Mouse (Mus musculus): ENCODE results near the gene Tmem159. TPM values are rescaled to one million over a fixed set of nuclear protein-coding genes. Genes with fewer than 3 reads are reported as not detected.

Gene Tmem159
- total RNA-seq (2021), result 10 to 100 TPM; 94.4 to 98.7 TPM
- long read RNA-seq, experiment 1, transcript Tmem159-201 (5 exons, 1,484 nt), result major isoform, 143 of 163 reads
- long read RNA-seq, experiment 1, partial matches to known transcripts, result 11 of 163 reads
- long read RNA-seq, experiment 1, other reads (novel, unspliced or antisense), result 9 of 163 reads
- long read RNA-seq, experiment 2, transcript Tmem159-201 (5 exons, 1,484 nt), result major isoform, 87 of 95 reads
- long read RNA-seq, experiment 2, partial matches to known transcripts, result 3 of 95 reads
- long read RNA-seq, experiment 2, other reads (novel, unspliced or antisense), result 4 of 95 reads

GRCm38 (mm10) chr7:120102164-120102972 lies at the start of gene Tmem159:
TSS of gene Tmem159 (plus strand) at chr7:120102353.
- DNase-seq, result peak; percentile 94 to 96

GRCm38 (mm10) chr7:120054016-120054415 lies 48.1 kb upstream of the Tmem159 start:
- DNase-seq, result no peak

- peak; percentile 10 to 15 for DNase-seq
Observed at GRCm38 (mm10) chr7:120055479-120055878, 46.7 kb upstream of the Tmem159 start.

GRCm38 (mm10) chr7:120064045-120064444 lies 38.1 kb upstream of the Tmem159 start:
- DNase-seq, result no peak

DNA sequence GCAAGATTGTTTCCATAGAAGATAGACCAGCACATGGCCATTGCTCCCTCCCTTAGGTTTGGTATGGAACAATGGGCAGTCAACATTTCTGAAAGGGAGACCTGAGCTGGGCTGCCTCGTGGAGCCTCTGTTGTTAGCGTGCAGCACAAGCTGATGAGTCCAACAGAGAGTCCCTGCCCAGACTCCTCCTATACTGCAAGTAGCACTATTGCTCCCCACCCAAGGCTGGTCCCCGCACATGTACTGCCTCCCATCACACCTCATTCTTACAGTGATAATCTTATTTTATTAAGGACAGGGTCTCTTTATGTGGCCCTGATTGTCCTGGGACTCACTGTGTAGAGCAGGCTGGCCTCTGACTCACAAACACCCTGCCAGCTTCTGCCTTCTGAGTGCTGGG lies 34.0 kb upstream of the Tmem159 start:
- no peak for DNase-seq

DNA sequence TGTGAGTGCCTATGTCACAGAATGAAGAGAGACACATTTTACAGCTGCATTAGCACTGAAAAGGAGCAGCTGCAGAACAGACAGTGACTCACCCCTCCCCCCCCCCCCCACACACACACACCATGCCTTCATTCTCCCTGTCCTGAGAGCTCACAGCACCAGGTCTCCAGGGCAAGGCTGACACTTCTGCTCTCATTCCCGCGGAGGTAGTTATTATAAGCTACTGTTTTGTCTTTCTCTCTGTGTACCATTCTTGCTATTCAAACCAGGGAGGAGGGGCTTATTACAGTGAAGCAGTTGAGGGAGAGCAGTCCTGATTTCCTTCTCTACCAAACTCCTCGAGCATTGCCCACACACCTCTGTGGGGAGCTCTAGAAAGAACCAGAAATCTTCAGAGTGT lies 33.0 kb upstream of the Tmem159 start:
- DNase-seq, result no peak

DNA sequence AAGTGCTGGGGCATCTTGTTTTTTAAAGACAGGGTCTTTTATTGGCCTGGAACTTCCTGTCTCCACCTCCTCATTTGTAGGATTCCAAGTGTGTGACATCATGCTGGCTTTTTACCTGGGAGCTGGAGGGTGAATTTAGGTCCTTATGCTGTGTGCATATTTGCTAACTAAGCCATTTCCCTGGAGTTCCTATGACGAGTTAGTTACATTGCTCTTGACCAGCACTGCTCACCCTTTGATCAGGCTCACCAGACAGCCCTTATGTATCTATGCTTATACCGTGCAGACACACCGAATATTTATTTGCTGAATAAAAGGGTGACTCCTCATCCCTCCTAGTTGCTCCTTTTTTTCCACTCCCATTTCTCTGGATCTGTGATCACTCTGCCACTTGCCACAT lies 22.0 kb upstream of the Tmem159 start:
- no peak for DNase-seq

GRCm38 (mm10) chr7:120093033-120093432 lies 9.1 kb upstream of the Tmem159 start:
- DNase-seq, result no peak

GRCm38 (mm10) chr7:120094216-120094615 lies 7.9 kb upstream of the Tmem159 start:
- DNase-seq, result no peak

GRCm38 (mm10) chr7:120095180-120095579 lies 7.0 kb upstream of the Tmem159 start, which contains the start of gene Dnah3:
TSS of gene Dnah3 (minus strand) at chr7:120095280.
- DNase-seq, result no peak

DNA sequence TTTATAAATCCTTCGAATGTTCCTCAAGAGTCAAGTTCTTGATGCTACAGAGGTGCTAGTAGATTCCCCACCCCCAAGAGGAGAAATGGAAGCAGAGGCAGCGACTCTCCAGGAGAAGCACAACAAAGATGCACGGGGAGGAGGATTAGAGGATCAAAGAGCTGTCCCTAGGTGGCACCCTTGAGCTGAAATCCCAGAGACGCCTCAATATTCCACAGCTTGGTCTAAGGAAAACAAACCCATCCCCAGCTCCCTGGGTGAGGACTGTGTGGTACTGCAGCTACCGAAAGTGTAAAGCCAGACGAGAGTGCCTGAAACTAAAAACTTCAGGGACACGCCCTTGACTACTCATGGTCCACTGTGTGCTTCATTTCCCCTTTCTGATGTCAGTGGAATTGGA lies 4.3 kb upstream of the Tmem159 start:
- DNase-seq, result peak; percentile 67 to 81

- DNase-seq, result peak; percentile 89 to 92
Observed at GRCm38 (mm10) chr7:120098403-120098802, 3.8 kb upstream of the Tmem159 start.

GRCm38 (mm10) chr7:120103019-120103567 lies 940 bp downstream of the Tmem159 start:
- DNase-seq, result peak; percentile 62 to 76

DNA sequence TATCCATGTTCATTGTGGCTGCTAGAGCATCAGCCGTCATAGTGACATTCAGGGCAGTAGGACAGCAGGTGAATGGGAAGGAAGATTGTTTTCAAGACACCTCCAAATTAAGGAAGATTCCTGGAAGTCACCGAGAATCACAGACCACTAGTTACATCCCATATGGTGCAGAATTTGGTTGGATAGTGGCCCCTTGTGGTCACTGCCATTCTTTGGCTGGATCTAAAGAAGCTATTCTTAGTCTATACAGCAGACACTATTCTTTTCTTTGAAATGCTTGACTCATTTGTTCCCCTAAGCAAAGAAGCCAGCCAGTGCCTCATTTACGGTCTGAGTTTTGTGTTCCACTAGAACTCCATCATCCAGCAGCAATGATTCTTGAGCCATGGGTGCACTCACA lies 2.8 kb downstream of the Tmem159 start:
- DNase-seq, result no peak

DNA sequence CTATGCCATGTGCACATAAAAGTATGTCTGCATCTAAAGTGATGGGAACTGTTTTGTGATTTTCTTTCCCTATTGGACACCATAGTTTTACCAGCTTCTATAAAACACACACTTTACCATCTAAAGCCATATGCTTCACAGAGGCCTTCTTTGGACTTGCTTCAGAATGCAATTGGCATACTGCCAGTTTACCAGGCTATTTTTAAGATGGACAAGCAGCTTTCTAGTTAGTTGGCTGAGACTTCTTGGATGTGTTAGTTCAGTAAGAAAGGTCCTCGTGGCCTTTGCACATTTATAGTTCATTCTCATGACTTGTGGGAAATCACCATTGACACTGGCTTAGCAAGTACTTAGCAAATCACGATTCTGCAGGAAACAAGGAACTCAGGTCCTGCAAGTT lies 4.2 kb downstream of the Tmem159 start:
- no peak for DNase-seq

GRCm38 (mm10) chr7:120109676-120110075 lies 7.5 kb downstream of the Tmem159 start:
- DNase-seq, result peak; percentile 56 to 57

DNA sequence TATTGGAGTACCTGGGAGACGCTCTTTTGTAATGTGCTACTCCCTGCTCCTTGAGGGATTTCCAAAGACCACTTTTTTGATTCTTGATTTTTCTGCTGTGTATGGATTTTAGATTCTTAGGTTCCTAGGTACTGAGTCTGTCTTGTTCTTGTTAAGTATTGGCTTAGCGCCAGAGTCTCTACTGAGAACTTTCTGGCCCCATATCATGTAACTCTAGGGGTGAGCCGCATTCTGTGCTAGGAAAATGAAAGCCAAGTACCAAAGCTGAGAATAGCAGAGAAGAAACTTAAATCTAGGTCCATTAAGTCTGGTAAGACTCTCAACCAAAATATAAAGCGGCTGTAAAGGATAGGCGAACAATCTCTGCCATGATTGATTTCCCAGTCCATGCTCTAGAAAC lies 14.8 kb downstream of the Tmem159 start:
- DNase-seq, result no peak

- DNase-seq, result peak; percentile 66 to 73
Observed at GRCm38 (mm10) chr7:120117529-120117928, 15.4 kb downstream of the Tmem159 start.

GRCm38 (mm10) chr7:120123776-120124175 lies 21.6 kb downstream of the Tmem159 start:
- peak; percentile 39 to 44 for DNase-seq

- peak; percentile 68 to 80 for DNase-seq
Observed at GRCm38 (mm10) chr7:120124844-120125243, 22.7 kb downstream of the Tmem159 start.

GRCm38 (mm10) chr7:120126976-120127685 lies 25.0 kb downstream of the Tmem159 start:
- DNase-seq, result no peak

- no peak for DNase-seq
Observed at GRCm38 (mm10) chr7:120127686-120128059, 25.5 kb downstream of the Tmem159 start.
